Mouse (Mus musculus): Measurements from ENCODE around the gene Ebf1. TPM values are rescaled to one million over a fixed set of nuclear protein-coding genes. Genes with fewer than 3 reads are reported as not detected.

Gene Ebf1
- polyA plus RNA-seq, 1 experiment, result 2.8 TPM

DNA sequence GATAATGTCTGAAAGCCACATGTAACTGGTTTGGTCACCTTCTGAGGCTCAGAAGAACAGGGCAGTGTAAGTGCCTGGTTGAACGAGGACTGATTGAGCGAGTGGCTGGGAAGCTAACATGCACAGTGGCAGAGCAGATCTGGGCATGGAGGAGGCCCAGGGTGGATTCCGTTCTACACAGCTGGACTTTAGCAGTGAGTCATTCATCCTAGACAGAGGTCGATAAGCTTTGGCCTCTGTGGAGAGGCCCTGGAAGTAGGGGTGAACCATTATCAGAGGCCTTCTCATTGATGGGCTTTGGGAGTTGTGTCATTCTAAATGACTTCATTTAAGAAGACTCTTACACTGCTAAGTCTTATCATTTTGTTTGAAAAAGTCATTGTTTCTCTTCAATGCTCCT lies 250.3 kb downstream of the Ebf1 start:
- no peak for DNase-seq (ENCODE audit: low read depth, low spot score)
- WGBS, result 70% methylated on average over 4 of the region's 4 CpGs

DNA sequence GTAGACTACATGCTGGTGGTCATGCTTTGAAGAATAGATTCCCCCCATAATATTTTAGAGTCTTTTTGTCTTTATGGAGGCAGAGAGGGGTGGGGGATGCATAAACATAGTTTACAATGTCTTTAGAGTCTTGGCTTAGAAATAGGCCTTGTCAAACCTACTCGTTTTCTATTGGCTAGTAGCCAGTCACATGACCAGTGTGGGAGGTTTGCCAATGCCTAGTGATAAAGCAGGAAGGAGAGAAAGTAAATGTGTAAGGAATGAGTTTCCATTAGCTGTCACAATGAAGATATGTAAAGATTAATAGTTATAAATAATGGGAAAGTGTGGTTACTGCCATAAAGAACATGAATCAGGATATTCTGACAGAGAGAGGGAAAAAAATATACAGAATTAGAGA lies 256.8 kb downstream of the Ebf1 start:
- 46% methylated on average over 1 of the region's 1 CpGs for WGBS
- no peak for DNase-seq (ENCODE audit: low read depth, low spot score)

DNA sequence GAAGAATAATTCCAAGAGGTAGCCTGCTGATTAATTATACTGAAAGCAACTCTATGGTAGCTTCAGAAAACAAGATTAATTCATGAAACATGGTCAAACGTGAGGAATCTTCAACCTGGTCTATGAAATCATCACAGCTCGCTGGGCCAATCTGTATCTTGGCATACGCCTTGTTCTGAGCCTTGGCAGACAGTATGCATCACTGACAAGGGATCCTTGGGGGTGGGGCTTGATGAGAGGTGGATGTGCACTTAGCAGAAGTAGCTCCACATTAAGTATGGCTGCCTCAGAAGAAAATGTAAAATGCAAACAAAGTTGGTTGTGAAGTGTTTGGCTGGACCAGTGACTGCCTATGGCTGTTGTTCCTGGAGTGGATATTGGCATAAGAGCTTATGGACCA lies 258.1 kb downstream of the Ebf1 start:
- DNase-seq (ENCODE audit: low read depth, low spot score), result no peak
- 69% methylated on average over 3 of the region's 3 CpGs for WGBS

DNA sequence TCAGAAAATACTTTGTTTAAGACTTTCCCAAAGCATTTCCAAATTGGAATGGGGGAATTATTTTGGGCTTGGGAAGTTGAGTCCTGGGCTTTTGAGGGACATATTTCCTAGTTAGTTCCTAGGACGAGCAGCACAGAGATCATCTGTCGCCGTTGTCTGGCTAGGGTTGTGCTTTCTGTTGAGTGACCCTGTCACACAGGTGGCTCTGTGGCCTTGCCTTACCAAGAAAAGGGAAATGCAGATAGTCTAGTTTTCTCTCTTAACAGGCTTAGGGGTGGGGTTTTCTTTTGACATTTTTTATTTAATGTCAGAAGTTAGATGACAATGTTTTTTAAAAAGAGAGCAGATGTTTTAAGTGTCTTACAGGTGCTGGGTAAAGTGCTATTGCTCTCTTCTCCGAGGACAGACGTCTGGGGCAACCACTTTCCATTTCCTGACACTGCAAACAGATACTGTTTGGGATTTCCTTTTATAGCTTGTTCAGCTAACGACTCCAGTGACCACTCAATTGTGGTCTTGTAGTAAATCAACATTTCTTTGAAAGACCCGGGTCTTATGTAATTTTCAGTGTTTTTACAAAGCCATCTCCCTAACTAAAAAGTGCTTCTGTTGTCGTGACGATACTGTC lies 264.1 kb downstream of the Ebf1 start:
- WGBS, result 22% methylated on average over 9 of the region's 9 CpGs
- no peak for DNase-seq (ENCODE audit: low read depth, low spot score)

DNA sequence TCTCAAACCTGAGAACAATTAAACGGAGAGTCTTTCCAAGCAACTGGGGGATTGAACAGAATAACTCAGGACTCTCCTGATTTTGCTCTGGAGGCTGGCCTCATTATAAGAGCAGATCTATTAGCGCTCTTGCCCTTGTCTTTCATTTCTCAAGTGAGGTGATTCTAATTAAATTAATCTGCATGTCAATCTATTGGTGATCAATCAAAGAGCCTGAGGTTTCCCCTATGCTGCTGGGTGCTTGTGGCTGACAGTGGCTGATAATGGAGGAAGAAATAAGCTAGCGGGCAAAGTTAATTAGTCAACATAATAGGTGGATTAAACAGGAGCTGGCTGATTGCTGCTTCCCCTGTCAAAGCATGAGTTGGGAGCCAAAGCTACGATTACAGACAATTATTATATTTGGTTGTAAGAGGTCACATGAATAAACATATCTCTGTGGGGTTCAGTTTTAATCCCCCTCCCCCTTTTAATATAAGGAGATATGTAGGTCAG lies 265.4 kb downstream of the Ebf1 start:
- WGBS, result 83% methylated on average over 4 of the region's 4 CpGs
- DNase-seq (ENCODE audit: low read depth, low spot score), result no peak

DNA sequence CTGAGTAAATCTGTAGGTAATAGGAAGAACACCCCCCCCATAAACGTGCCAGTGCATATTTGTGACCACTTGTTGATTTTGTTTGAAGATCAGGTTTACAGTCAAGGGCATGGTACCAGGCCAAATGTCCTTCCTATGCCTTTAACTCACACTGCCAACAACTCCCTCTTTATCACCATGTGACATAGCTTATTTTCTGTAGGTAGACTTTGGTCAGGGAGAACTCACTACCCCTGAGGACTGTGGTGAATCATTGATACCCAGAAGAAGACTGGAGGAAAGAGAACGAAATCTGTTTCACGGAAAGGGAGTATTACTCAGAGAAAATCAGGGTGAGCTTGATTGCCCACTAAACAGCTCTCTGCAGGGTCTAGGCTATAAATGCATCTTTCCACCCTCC lies 267.2 kb downstream of the Ebf1 start:
- WGBS, result 34% methylated on average over 3 of the region's 3 CpGs
- DNase-seq (ENCODE audit: low read depth, low spot score), result no peak

DNA sequence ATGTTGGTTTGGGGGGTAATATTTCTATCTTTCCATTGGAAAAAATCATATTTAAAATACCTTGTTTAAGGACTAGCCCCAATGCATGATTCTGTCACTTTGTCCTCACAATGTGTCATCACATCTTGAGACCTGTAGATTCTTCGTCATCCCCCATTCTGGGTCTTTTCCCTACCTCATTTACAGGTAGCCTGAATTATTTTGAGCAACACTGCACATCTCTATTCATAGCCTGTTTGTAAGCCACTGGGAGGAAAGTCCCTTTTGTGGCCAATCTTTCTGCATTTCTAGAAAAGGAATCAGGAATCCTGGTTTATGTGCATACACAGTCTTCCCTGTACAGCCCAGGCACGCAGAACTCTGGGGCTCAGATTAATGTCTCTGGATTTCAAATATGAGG lies 269.8 kb downstream of the Ebf1 start:
- no peak for DNase-seq (ENCODE audit: low read depth, low spot score)
- WGBS, result 87% methylated on average over 2 of the region's 2 CpGs

DNA sequence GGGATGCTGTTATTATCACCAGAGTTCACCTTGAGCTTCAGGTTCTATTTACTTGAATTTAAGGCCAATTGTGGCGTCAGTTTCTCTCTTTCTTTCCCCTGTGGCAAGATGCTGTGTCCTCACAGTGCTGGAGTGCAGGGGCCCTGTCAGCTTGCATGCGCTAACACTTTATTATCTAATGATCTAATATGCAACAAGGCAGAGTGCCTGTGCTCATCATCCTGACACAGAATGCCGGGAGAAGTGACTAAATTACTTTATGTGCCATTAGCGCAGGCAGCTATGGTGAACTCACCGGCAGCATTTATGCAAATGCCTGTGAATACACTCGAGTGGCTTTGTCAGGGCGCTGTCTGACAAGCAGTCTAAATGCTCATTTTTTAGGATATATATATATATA lies 270.6 kb downstream of the Ebf1 start:
- WGBS, result 80% methylated on average over 7 of the region's 7 CpGs
- no peak for DNase-seq (ENCODE audit: low read depth, low spot score)

DNA sequence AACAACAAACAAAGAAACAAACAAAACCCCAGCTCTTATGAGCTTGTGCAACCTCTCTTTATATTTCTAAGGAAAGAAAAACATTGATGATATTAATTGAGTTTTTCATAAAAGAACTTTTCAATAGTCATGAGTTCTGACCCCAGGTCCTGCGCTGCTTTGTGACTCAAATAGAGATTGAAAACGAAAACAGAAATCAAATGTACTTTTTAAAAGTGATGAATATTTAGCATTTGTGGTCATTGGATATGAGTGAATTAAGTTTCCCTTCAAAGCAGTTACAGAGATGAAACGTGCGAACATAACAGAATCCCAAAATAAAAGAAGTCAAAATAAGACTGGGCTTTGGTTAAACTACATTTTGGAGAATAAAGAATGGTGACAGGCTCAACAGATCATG lies 271.3 kb downstream of the Ebf1 start:
- WGBS, result 87% methylated on average over 4 of the region's 4 CpGs

DNA sequence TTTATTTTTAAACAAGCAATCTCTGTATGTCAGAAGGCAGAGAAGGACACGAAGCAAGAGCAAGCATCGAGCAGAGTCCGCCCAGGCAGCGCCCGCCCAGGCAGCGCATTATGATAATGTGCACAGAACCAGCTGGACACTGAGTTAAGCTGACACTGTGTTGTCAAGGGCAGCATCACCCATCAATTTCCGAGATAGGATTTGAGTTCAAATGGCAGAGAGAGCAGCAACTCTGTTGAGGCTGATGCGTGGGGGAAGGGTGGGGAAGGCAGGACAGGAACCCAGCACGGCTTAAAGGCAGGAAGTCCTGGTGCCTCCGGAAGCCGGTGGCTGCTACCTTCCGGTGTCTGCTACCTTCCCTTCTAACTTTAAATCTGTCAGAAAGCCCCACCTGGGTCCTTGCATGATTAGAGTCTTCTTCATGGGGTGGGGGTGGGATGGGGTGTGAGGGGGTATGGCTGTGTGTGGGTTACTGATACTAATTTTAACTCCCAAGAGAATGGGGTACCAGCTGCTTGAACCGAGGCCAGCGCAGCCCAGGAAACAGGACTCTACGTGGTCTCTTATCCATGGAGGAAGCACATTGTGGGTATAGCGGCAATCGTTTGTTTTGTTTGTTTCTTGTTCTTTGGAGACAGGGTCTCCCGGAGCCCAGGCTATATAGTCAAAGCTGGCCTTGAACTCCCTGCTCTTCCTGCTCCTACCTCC lies 275.9 kb downstream of the Ebf1 start:
- 67% methylated on average over 18 of the region's 18 CpGs for WGBS
- no peak for DNase-seq (ENCODE audit: low read depth, low spot score)

More for the DNA sequence above, 271.3 kb downstream of the Ebf1 start:
- no peak for DNase-seq (ENCODE audit: low read depth, low spot score)

DNA sequence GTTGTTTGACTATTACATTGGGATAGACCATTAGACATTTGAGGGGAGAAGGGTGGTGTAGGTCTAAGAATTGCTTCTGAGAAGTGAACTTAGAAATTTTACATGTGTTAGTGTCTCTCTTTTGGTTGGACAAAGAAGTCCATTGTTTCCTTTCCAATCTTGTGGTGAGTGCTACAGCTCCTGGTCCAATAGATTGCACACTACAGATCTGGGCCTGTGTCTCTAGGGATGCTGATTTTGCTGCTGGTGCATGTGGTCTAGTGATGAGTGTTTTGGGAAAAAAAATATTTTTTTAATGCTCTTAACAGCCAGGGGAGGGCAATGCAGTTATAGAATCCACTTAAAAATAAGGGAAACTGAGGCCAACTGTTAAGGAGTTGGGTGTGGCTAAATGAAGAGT lies 276.9 kb downstream of the Ebf1 start:
- DNase-seq (ENCODE audit: low read depth, low spot score), result no peak

DNA sequence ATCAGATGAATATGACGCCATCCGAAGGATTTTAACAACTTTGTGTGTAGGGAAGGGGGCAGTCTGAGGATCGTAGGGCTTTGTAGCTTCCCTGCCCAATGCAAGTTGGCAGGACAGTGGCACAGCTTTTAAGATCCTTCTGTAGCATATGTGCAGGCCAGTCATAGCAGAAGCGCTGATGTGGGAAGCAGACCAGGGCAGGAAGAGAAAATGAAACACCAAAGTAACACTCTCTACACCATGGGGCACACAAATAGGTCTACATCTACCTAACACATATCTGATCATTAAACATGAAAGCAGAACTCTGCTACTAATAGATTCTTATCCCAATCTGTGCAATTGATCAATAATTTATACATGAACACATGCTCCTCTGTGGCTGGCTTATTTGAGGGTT lies 277.7 kb downstream of the Ebf1 start:
- no peak for DNase-seq (ENCODE audit: low read depth, low spot score)
- 96% methylated on average over 4 of the region's 4 CpGs for WGBS

DNA sequence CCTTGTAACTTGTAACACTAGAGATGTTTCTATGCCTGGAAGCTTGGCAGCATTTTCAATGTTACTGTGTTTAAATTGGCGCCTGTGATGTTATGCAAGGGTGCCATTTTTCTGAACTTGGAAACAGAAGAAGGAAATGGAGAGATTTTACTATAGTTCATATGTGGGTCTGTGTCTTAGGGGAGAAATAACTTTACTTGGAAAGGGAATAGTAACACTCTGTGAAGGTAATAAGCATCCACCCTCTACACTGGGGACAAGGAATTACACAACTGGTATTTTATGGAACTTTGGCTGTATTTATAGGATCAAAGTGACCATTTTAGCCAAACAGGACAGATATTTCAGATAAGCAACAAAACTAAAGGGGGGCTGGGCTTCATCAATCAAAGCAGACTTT lies 278.8 kb downstream of the Ebf1 start:
- 58% methylated on average over 1 of the region's 1 CpGs for WGBS
- no peak for DNase-seq (ENCODE audit: low read depth, low spot score)

DNA sequence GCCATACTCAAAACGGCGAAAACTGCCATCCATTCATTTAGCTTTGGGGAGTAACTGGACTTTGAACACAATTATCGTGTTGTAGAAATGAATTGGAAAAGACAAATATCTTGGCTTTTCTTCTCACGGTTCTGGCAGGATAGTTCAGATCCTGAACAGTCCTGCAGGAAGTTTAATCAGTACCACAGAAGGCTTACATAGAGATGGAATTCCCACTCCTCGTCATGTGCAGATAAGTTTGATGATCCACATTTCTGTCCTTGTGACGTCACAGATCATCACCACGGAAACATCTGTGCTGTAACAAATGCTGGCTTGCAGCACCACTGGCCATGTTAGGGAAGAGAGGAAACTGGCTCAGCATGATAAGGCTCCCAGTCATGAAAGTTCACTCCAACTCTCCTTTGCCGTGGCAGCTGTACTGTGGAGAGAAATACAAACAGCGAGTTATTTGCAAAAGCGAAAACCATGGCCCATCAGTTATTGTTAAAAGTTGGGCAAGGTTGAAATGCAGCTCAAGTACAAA lies 280.1 kb downstream of the Ebf1 start:
- WGBS, result 45% methylated on average over 10 of the region's 10 CpGs
- no peak for DNase-seq (ENCODE audit: low read depth, low spot score)

DNA sequence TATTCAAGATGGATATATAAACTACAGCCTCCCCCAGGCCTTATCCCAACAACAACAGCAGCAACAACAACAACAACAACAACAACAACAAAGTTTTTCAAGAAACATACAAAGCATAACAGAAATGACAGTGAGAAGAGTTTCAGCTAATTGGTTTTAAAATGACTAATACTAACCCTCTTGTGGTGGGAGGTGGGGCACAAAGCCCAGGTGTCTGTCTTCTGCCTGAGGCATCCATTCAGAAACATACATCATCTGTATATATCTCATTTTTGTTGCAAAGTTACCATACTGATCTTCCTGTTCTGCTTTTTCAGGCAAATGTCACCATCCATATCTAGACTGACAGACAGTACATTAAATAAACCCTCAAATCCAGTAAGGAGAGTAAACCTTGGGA lies 282.4 kb downstream of the Ebf1 start:
- no peak for DNase-seq (ENCODE audit: low read depth, low spot score)

DNA sequence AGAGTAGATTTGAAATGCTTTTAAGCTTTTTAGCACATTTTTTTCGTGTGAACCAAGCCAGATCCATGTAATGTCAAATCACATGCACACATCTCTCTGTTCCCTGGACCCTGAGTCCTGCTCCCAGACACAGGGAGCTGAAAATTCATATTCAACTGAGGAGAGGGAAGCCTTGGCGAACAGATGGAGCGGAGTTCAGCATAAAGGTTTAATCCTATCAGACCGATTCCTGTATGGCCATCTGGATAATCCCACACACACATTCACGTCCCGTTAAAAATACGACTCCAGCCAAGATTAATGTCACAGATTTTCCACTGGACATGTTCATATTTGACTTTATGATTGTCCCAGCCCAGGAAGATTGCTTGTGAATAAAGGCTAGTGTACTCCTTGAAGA lies 282.8 kb downstream of the Ebf1 start:
- no peak for DNase-seq (ENCODE audit: low read depth, low spot score)
- WGBS, result 83% methylated on average over 7 of the region's 7 CpGs

DNA sequence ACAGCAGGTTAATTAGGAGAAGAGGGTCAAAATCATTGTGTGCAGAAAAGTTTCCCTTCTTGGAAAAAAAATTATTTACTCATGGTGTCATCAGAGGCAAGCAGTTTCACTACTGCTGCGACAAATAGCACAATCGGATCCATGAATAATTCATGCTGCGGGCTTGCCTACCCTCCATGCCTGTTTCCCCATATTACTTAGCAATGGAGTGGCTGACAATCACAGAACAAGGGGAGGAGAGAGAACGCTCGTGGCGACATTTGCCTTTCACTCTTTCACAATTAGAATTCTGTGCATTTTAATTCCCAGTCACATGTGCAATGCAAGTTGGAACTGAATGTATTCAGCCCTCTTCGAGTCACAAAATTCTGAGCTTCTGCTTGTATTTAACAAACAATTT lies 283.4 kb downstream of the Ebf1 start:
- WGBS, result 85% methylated on average over 7 of the region's 7 CpGs
- DNase-seq (ENCODE audit: low read depth, low spot score), result no peak

DNA sequence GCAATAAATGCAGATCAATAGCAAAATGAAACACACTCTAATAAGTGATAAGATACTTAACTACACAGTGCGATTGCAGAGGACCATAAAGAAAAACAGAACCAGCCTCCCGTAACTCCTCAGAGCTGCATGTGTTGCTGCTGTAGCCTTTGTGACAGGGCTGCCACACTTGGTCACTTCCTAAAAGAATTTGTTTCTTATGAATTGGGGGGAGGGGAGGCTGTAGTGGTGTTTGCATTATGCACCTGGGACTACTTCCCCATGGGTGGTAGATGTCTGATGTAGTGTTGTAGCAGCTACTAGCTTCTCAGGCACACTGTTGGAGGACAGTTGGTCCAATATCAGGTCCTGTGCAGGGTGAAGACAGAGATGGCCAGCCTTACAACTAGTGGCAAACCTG lies 284.6 kb downstream of the Ebf1 start:
- no peak for DNase-seq (ENCODE audit: low read depth, low spot score)
- 85% methylated on average over 2 of the region's 2 CpGs for WGBS

DNA sequence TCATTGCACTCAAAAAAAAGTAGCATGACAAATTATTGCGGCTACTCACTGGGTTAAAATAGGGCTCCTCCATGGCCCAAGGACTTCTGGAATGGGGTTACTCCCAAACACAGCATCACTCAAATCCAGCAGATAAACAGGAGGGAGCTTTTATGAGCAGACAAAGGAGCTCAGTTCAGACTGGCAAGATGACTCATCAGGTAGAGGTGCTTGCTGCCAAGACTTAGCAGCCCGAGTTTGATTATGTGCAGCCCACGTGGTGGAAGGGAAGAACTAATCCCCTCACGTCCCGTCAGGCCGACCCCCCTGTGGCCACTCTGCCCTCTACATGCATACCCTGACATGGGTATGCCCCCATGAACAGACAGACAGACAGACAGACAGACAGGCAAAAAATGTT lies 285.0 kb downstream of the Ebf1 start:
- WGBS, result 29% methylated on average over 6 of the region's 6 CpGs
- no peak for DNase-seq (ENCODE audit: low read depth, low spot score)

DNA sequence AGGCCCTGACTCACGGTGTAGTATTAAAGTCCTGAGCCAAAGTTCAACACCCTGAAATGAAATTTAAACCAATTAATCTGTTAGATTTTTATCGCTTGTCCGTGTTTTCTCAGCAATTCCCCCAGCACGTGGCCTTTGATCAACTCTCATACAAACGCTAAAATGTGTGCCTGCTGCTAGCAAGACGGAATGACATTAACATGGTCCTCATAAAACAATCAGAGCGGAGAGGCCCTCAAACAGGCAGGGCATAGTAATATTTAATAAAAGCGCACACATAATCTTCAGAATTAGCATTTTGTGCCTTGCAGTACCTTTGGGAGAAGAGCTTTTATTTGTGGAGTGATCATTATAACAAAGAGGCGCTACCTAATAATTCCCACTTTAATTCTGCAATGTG lies 287.0 kb downstream of the Ebf1 start:
- DNase-seq (ENCODE audit: low read depth, low spot score), result no peak
- WGBS, result 41% methylated on average over 9 of the region's 9 CpGs

DNA sequence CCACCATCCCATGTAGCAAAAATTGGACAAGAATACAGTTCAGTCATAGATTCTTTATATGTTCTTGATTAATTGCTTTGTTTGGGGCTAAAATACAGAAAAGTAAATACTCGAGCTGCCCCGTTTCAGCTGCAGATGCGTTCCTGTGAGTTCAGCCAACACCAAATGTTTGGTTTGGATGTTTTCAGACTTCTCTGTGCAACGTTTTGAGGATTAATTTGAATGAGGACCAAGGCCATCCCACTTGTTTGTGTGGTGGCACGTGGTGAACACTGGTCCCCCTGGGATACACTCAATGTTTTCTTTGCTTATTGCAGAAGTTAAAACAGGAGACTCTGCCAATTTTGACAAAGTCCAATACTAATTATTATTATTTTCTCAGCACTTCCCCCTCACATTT lies 289.3 kb downstream of the Ebf1 start:
- DNase-seq (ENCODE audit: low read depth, low spot score), result no peak
- 44% methylated on average over 5 of the region's 5 CpGs for WGBS

Data from large intestine, adult 2 months (tissue).